Mouse (Mus musculus) liver, embryonic 16.5 days (tissue): ENCODE measurements at regions not wholly inside any gene's neighbourhood (a gene's known extent, or its start where the extent isn't known, plus 50 kb on each side); places are given as distances from the start of the nearest gene placed in this dataset.

ENCODE experiments used
- ATAC-seq: fragments of 200-750 bp; cut with Nextera tagmentation; 2 replicates; pipeline ENCODE4 v1.8.0; 2017; ENCODE audit warnings: low read depth, mild to moderate bottlenecking, moderate number of reproducible peaks, moderate library complexity
- H3K27ac ChIP-seq: fragments of 300-500 bp; sonication (generic); 2 replicates; pipeline ENCODE4 v1.5.1; 2014; ENCODE audit warnings: mild to moderate bottlenecking, low read length
- H3K27me3 ChIP-seq: fragments of 300-500 bp; sonication (generic); 2 replicates; pipeline ENCODE4 v1.6.1; 2014; ENCODE audit warnings: low read depth, low read length, mixed read lengths; ENCODE audit not compliant: control insufficient read depth, insufficient read depth
- H3K36me3 ChIP-seq: fragments of 300-500 bp; sonication (generic); 2 replicates; pipeline ENCODE4 v1.6.1; 2014; ENCODE audit warnings: mild to moderate bottlenecking; ENCODE audit not compliant: control insufficient read depth, insufficient read depth
- H3K4me1 ChIP-seq: fragments of 300-500 bp; sonication (generic); 2 replicates; pipeline ENCODE4 v1.6.1; 2014; ENCODE audit warnings: low read depth, low read length, mixed read lengths; ENCODE audit not compliant: control insufficient read depth
- H3K4me2 ChIP-seq: fragments of 300-500 bp; sonication (generic); 2 replicates; pipeline ENCODE4 v1.6.1; 2014; ENCODE audit warnings: low read depth, low read length, mixed read lengths
- H3K4me3 ChIP-seq: fragments of 300-500 bp; sonication (generic); 2 replicates; pipeline ENCODE4 v1.5.1; 2014; ENCODE audit warnings: low read depth, mild to moderate bottlenecking, low read length
- H3K9ac ChIP-seq: fragments of 300-500 bp; sonication (generic); 2 replicates; pipeline ENCODE4 v1.6.1; 2014; ENCODE audit warnings: low read depth, low read length
- H3K9me3 ChIP-seq: fragments of 300-500 bp; sonication (generic); replicated peaks from 2 replicates; pipeline ENCODE4 v1.6.1; 2016; ENCODE audit warnings: low read length; ENCODE audit not compliant: control insufficient read depth
- WGBS: fragments of 180-500 bp; shearing (Covaris S2); extraction: QIAGEN DNeasy Blood & Tissue Kit; methylation state at CpG from one replicate; pipeline ENCODE4 v1.1.7; 2014; ENCODE audit not compliant: insufficient replicate concordance; 5-methylcytosine and 5-hydroxymethylcytosine counted together

DNA sequence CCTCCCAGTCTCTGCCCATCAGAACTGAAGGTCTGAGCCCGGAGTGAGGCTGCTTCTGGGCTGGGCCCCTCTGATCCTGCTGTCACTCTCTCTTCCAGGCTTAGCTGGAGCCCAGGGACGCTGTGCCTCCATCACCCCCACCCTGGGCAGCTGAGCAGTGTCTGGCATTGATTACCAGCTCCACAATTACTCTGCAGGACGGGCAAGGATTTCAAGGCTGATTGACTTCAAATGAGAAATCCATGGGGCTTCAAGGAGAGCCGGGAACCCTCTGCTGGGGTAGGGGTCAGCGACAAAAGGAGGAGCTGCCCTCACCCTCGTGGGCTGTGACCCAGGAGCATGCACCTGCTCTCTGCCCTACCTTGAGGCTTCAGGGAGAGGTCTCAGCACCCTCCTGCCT is 107.1 kb upstream of the Csf3r start:
- WGBS: 36% methylated on average over 6 of the region's 6 CpGs
- no peaks in the 10 kb centered on the region for H3K4me1 ChIP-seq
- H3K36me3 ChIP-seq: no peaks in the 10 kb centered on the region
- no peak overlapping the region for H3K9ac ChIP-seq
- H3K27ac ChIP-seq: no peak overlapping the region
- no peak overlapping the region for H3K4me2 ChIP-seq
- H3K27me3 ChIP-seq: peaks cover 6% of the 10 kb centered on the region
- no peak for ATAC-seq
- no peaks in the 10 kb centered on the region for H3K9me3 ChIP-seq
- H3K4me3 ChIP-seq: no peak overlapping the region

DNA sequence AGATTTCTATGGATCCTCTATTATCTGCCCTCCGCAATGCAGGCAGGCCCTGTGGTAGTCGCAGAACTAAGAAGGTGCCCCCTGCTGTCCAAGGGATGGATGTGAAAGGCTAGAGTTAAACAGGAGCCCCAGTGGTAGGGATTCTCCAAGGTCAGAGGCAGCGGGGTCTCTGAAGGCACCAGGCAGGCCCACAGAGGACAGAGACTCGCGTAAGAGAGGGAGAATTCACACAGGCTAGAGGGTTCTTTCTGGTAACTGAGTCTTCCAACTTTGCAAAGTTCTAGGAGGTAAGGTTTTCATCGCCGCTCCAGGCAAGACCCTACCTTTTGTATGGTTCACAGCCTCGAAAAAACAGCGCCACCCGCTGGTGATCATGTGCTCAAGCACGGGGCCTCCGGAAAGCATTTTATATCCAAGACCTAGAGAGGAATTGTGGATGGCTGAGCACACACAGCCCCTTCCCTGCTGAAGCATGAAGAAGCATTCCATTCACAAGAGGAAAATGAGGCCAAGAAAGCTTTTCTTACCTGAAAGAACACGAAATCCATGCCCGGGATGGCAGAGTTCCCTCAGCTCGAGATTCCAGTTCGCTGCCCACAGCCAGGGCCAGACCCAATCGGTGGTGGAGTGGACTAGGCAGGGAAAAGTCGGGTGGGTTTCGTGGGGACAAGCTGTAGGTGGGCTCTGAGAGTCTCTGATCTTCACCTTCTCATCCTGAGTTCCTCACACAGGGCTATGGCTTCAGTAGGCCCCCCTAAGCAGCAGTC is 102.6 kb upstream of the Csf3r start:
- no peak overlapping the region for H3K27ac ChIP-seq
- no peak overlapping the region for H3K4me3 ChIP-seq
- no peak for ATAC-seq
- H3K36me3 ChIP-seq: no peaks in the 10 kb centered on the region
- WGBS: 14% methylated on average over 19 of the region's 19 CpGs
- no peaks in the 10 kb centered on the region for H3K4me1 ChIP-seq
- H3K4me2 ChIP-seq: no peak overlapping the region
- H3K9ac ChIP-seq: no peak overlapping the region
- H3K27me3 ChIP-seq: no peaks in the 10 kb centered on the region
- no peaks in the 10 kb centered on the region for H3K9me3 ChIP-seq

DNA sequence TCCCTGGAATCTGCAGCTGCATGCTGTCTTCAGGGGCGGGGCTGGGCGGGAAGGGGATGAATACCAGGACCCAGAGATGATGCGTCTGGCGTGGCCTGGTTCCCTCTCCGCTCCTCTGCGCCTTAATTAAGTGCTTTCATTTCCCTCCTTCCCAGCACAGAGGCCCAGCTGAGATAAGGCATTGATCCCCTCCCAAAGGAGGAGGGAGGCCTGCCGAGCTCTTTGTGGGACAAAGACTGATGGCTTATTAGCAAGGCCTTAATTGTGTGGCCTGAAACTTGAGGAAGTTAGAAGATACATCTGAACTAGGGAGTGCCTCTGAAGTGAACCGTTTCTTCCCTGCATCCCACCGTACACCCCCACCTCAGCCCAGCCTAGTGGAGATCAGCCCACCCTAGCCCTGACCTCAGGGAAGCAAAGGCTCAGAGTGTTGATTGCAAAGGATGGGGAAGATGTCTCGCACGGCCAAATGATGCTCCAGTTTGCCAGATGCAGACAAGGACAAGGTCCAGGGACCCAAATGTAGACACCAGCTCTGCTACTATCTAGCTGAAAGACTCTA is 102.0 kb upstream of the Csf3r start:
- 25% methylated on average over 11 of the region's 11 CpGs for WGBS
- H3K9ac ChIP-seq: no peak overlapping the region
- no peaks in the 10 kb centered on the region for H3K4me1 ChIP-seq
- H3K4me3 ChIP-seq: no peak overlapping the region
- H3K4me2 ChIP-seq: no peak overlapping the region
- no peaks in the 10 kb centered on the region for H3K9me3 ChIP-seq
- no peaks in the 10 kb centered on the region for H3K27me3 ChIP-seq
- no peak; the same call in 1 of the 2 replicates for ATAC-seq
- no peaks in the 10 kb centered on the region for H3K36me3 ChIP-seq
- no peak overlapping the region for H3K27ac ChIP-seq

DNA sequence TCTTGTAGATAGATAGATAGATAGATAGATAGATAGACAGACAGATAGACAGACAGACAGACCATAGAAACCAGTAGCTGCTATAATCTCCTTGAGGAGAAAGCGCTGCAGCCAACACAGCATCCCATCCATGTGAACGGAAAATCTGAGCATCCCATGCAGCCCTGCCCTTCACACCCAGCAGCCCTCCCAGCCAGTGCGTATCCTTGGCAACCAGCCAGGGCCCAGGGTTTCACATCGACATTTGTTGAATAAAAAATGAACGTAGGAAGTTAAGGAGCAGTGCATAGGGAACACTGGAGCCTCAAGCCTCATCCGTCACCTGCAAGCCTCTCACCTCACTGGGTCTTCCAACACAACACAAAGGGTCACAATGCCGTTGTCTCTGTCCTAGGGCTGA is 101.1 kb upstream of the Csf3r start:
- no peak overlapping the region for H3K4me3 ChIP-seq
- ATAC-seq: no peak
- no peak overlapping the region for H3K9ac ChIP-seq
- H3K36me3 ChIP-seq: no peaks in the 10 kb centered on the region
- H3K4me2 ChIP-seq: no peak overlapping the region
- H3K27ac ChIP-seq: no peak overlapping the region
- 55% methylated on average over 7 of the region's 7 CpGs for WGBS
- no peaks in the 10 kb centered on the region for H3K9me3 ChIP-seq
- H3K27me3 ChIP-seq: no peaks in the 10 kb centered on the region
- no peaks in the 10 kb centered on the region for H3K4me1 ChIP-seq

DNA sequence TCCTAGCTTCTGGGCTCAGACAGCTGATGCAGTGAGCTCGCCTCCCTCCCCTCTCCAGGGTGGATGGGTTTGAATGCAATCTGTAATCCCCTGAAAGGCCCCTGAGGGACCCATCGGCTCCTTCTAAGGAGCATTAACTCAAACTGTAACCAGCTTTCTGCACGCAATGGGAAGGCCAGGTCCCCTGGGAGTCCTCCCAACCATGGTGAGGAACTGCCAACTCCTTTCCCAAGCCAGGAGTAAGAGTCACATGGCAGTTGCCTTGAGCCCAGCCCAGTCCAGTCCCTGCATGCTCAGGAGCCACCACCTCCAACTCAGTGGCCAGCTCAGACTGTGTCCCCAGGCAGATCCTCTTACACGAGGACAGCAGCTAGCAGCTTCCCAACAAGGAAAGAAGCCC is 96.2 kb upstream of the Csf3r start:
- no peaks in the 10 kb centered on the region for H3K9me3 ChIP-seq
- no peak overlapping the region for H3K9ac ChIP-seq
- no peaks in the 10 kb centered on the region for H3K4me1 ChIP-seq
- ATAC-seq: no peak
- H3K27ac ChIP-seq: no peak overlapping the region
- no peaks in the 10 kb centered on the region for H3K27me3 ChIP-seq
- H3K4me3 ChIP-seq: no peak overlapping the region
- no peaks in the 10 kb centered on the region for H3K36me3 ChIP-seq
- 40% methylated on average over 4 of the region's 4 CpGs for WGBS
- no peak overlapping the region for H3K4me2 ChIP-seq

DNA sequence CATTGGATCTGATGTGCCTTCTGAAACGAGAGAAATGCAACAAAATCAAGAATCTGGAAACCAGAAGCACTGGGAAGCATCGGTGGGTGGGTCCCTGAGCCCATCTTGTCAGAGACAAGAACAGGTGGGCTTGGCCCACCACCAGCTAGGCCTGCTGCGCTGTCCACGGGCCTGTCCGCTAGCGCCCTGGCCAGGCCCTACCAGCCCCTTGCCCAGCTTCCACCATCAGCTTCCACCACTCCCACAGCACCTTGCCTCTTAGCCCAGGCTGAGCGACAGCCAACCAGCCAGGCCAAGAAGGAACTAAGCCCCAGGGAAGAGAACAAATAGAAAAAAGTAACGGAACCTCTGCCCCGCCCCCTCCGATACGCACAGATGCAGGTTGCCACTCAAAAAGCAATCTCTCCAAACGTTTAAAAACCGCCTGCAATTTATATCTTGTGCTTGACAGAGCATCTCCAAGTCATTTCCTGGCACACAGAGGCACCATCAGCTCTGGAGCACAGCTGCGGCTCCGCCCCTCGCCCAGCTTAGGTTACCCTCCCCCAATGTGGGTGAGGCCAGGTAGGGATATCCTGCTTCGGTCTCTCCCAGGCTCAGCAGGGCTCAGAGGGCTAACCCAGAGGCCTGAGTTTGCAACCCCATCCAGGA is 95.1 kb upstream of the Csf3r start:
- no peaks in the 10 kb centered on the region for H3K27me3 ChIP-seq
- no peak overlapping the region for H3K4me2 ChIP-seq
- no peaks in the 10 kb centered on the region for H3K36me3 ChIP-seq
- no peak overlapping the region for H3K27ac ChIP-seq
- no peak overlapping the region for H3K9ac ChIP-seq
- no peak for ATAC-seq
- no peak overlapping the region for H3K4me3 ChIP-seq
- WGBS: 52% methylated on average over 17 of the region's 17 CpGs
- H3K9me3 ChIP-seq: no peaks in the 10 kb centered on the region
- H3K4me1 ChIP-seq: no peaks in the 10 kb centered on the region

DNA sequence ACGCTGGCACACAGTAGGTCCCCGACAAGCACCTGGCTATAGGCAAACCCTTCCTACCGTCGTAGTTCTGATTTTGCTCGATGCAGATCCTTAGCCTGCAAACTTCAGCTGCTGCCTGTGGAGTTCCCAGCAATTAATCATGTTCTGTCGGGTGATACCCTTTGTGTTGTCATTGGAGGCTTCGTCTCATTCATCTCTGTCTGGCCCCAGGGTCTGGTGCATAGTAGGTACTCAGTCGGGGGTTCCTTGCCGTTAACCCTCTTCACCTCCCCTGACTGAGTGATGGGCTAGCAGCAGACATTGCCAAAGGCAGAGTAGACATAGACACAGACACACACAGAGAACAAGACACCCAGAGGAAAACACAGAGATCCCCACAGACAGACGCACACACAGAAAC is 93.6 kb upstream of the Csf3r start:
- 46% methylated on average over 10 of the region's 10 CpGs for WGBS
- no peak for ATAC-seq
- Histone ChIP-seq H3K4me3 (no peak overlapping the region), H3K9me3 (no peaks in the 10 kb centered on the region), H3K4me2 (no peak overlapping the region), H3K27ac (no peak overlapping the region), H3K27me3 (no peaks in the 10 kb centered on the region), H3K36me3 (no peaks in the 10 kb centered on the region), H3K9ac (no peak overlapping the region), H3K4me1 (no peaks in the 10 kb centered on the region)

DNA sequence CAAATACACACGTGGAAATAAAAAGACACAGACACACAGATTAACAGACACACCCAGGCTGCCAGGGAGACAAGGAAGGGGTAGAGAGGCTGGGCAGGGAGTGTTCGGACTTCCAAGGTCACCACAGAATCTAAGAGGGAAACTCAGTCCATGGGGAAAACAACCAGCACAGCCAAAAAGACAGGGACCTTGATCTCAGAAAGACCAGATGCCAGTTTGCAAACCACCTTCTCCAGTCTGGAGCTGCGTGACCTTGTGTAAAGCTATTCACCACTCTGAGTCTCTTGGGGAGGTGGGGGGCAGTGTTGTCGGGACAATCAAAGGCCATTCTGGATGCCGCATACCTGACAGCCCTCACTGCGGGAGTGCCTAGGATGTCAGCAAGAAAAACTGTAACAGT is 93.0 kb upstream of the Csf3r start:
- no peak overlapping the region for H3K27ac ChIP-seq
- H3K9ac ChIP-seq: no peak overlapping the region
- H3K27me3 ChIP-seq: no peaks in the 10 kb centered on the region
- ATAC-seq: no peak
- H3K4me3 ChIP-seq: no peak overlapping the region
- WGBS: 44% methylated on average over 6 of the region's 6 CpGs
- no peaks in the 10 kb centered on the region for H3K36me3 ChIP-seq
- H3K9me3 ChIP-seq: no peaks in the 10 kb centered on the region
- H3K4me1 ChIP-seq: no peaks in the 10 kb centered on the region
- no peak overlapping the region for H3K4me2 ChIP-seq

DNA sequence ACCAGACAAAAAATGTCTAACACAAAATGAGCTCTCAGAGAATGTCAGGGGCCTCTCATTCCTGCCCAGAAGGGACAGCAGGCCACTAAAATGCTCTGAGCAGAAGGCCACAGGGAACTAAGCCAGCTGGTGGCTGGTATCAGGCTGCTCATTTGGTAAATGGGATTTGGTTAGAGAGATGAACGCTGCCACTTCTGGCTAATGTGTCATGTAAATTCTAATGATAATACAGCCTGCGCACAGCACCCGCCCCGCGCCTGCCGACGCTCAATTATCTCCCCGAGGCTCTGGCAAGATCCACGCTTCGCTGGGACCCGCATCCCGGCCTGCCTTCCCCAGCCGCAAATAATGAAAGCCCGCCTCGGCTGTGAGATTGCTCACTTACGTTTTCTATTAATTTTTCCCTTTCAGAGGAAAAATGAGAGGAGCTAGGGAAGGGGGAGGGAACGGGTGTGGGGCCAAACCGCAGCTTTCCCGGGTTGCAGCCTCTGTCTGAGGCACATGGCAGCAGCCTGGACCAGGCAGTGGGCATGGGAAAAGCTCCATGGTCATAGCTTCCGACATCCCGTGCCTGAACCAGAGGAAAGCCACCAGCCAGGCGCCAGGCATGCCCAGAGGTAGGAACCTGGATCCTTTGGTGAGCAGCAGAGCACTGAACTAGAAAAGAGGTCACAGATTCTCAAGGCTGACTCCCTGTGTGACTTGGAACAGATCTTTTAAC is 92.2 kb upstream of the Csf3r start:
- Histone ChIP-seq H3K27ac (no peak overlapping the region), H3K9me3 (no peaks in the 10 kb centered on the region), H3K4me1 (no peaks in the 10 kb centered on the region), H3K4me3 (no peak overlapping the region), H3K9ac (no peak overlapping the region), H3K4me2 (no peak overlapping the region), H3K27me3 (no peaks in the 10 kb centered on the region), H3K36me3 (no peaks in the 10 kb centered on the region)
- no peak for ATAC-seq
- 62% methylated on average over 22 of the region's 22 CpGs for WGBS
